Mouse (Mus musculus) right cerebral cortex, postnatal 14 days (tissue): ENCODE measurements at regions not wholly inside any gene's neighbourhood (a gene's known extent, or its start where the extent isn't known, plus 50 kb on each side); places are given as distances from the start of the nearest gene placed in this dataset.
"Not testable (repeated sequence)": the region's sequence is repeated elsewhere in the genome, so short reads cannot be mapped to it uniquely, and the experiment has no call there.

ENCODE experiments used
- DNase-seq: peaks from one replicate; pipeline ENCODE4 v3.0.0; 2022

GRCm38 (mm10) chr12:77086931-77087330 is 124.9 kb upstream of the Max start:
- not testable (repeated sequence) for DNase-seq

DNA sequence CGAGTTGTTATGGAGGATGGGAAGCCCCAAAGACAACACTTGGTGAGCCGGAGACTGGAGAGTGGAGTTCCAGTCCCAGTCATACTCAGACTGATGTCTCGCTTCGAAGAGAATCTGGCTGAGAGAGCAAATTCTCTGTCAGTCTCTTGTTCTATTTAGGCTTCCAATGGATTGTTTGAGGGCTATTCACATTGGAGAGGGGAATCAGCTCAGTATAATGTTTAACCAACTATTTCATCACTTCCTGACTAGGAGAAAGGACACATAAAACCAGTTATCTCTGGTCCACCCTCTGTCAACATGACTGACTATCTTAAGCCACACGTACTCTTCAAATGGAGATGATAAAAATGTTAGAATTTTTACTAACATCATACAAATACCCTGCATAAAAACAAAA is 123.9 kb upstream of the Max start:
- no peak for DNase-seq

GRCm38 (mm10) chr12:77085244-77085643 is 123.2 kb upstream of the Max start:
- DNase-seq = no peak

GRCm38 (mm10) chr12:77084744-77085143 is 122.7 kb upstream of the Max start:
- no peak for DNase-seq

- no peak for DNase-seq
These were observed 122.3 kb upstream of the Max start for GRCm38 (mm10) chr12:77084343-77084742.

GRCm38 (mm10) chr12:77083760-77084159 is 121.8 kb upstream of the Max start:
- DNase-seq = no peak

DNA sequence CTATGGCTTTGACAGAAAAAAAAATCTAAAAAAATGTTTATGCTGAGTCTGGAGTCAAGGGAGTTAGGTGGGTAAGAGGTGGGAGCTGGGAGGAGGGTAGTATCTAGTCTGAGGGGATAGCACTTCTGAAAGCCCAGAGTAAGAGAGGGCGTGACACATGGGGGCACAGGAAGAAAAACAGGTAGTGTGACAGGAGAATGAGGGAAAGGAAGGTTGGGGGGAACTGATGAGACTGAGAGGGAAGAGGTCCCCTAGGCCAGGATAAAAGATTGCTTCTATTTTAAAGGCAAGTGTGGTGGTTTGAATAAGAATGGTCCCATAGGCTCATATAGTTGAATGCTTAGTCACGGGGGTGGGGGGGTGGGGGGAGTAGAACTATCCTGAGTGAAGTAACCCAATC is 119.8 kb upstream of the Max start:
- DNase-seq = no peak

DNA sequence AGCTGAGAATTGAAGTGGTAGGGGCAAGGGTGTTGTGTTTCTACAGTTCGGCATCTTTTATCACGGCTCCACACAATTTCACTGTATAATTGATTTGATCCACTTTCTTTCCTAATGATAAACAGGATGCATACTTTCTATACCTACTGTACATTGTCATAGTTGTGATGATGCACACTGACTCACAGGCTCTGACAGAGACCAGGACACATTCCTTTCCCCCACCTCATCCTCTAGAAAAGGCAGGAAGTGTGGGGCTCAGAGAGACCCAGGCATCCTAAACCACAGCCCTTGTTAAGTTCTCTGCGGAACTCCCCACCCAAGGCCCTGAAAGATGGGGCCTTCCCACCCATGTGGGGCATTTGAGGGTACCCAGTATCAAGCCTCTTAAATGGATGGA is 117.5 kb upstream of the Max start:
- DNase-seq = no peak

DNA sequence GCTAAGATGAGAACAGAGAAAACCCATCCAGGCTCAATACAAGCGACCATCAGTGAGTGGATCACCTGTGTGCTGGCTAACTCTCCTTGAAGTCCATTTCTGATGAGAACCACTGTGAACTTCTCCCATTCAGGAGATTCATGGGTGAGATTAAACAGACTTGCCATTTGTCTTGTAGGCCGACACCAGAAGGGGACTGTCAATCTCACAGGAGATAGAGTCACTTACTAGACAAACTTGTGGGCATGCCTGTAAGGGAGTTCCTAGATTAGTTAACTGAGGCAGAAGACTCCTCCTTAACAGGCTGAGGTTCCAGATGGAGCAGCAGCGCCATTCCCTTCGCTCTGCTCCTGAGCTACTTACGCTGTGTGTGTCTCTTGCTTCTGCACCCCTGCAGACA is 114.7 kb upstream of the Max start:
- DNase-seq = no peak

DNA sequence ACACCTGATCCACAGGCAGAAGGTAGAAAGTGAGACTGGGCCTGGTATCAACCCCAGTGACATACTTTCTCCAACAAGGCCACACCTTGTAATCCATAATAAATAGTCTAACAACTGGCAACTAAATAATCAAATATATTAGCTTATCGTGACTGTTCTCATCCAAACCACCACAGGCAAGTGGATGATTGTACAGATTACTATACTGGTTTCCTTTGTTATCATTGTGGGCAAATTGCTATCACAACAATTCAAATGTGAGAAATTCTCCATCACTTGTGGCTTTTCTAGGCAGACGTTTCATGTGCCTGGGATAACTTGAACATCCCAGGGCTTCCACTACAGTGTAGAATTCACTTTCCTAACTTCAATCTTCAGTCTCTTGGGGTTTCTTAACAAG is 112.6 kb upstream of the Max start:
- DNase-seq = no peak

DNA sequence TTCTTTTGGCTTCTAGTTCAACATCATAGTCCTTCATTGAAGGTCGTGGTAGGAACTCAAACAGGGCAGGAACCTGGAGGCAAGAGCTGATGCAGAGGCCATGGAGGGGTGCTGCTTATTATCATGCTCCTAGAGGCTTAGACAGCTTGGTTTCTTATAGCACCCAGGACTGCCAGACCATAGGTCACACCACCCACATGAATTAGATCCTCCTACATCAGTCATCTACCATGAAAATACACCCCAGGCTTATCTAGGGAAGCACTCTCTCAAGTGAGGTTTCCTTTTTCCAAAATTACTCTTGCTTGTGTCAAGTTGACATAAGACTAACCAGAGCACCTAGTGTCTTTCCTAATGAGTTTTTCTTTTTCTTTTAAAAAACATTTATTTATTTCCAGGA is 109.7 kb upstream of the Max start:
- DNase-seq = no peak

- DNase-seq = no peak
These were observed 105.9 kb upstream of the Max start for GRCm38 (mm10) chr12:77067938-77068337.

- DNase-seq = no peak
These were observed 105.1 kb upstream of the Max start for GRCm38 (mm10) chr12:77067115-77067514.

GRCm38 (mm10) chr12:77065645-77066512 is 103.9 kb upstream of the Max start:
- no peak for DNase-seq

DNA sequence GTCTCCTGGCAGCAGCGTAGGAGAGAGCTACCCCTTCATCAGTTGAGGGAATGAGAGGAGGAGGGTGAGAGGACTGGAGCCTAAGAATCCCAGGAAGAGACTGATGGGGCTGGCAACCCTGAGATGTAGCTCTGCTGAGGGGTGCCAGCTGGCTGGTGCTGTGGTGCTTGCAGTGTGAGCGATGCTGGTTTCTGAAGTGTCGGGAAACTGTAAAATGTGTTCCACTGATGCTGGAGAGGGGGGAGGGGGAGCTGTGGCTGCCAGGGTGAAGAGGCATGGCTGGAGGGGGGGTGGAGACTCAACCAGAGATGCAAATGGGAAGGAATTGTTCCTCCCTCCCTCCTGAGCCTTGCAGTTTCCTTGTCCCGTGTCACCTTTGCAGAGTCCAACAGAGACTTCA is 102.0 kb upstream of the Max start:
- peak; percentile 17 for DNase-seq

DNA sequence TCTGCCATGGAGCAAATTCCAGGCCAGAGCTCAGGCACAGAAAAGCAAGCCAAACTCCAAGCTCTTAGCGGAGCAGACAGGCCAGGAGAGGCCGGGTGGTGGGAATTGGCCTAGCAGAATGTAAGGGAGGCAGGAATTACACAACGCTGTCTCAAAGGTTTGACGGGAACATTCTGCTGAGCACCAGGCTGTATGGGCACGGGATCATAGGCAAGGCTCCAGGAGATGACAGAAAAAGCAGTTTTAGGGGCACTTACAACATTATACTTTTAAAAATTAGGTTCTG is 99.5 kb upstream of the Max start:
- DNase-seq = no peak

GRCm38 (mm10) chr12:77060766-77061561 is 99.0 kb upstream of the Max start:
- no peak for DNase-seq

DNA sequence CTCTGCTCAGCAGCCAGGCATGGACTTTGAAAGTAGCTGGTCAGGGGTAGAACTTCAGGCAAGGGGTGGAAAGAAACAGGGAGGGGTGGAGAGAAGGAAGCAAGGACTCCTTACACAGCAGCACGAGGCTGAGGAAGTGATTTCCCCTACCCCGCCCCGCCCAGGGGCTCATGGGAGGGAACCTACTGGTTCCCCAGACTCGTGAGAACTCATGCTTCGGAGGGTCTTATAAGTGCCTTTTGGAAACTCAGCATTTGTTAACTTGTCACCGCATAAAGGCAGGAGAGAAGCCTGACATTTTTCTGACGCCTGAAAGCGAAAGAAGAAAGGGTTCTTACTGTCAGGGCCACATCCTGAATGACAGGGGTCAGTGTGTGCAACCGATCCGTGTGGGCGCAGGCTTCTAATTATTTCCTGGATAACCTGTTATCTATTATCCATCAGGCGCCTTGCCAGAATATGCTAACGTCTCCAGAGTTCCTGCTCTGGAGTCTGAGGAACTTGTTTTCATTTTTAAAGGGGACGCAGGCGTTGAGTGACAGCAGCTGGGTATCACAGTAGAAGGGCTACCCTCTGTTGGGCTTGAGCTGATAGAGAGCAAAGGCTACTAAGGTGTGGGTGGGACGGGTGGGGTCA is 98.2 kb upstream of the Max start:
- no peak for DNase-seq

DNA sequence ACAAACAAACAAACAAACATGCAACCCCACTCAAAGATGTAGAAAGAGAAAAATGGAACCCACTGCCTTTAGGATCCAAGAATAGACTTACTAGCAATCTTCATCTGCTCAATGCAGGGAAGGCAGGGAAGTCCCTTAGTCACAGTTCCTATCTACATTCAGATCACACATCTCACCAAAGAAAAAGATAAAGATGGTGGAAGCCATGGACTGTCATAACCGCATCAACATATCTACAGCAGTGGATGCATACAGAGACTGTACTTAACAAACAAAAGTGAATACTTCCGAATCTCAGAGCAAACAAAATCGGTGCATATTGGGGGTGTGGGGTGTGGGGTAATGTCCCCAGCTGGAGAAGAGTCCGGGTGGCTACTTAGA is 97.7 kb upstream of the Max start:
- DNase-seq = no peak

DNA sequence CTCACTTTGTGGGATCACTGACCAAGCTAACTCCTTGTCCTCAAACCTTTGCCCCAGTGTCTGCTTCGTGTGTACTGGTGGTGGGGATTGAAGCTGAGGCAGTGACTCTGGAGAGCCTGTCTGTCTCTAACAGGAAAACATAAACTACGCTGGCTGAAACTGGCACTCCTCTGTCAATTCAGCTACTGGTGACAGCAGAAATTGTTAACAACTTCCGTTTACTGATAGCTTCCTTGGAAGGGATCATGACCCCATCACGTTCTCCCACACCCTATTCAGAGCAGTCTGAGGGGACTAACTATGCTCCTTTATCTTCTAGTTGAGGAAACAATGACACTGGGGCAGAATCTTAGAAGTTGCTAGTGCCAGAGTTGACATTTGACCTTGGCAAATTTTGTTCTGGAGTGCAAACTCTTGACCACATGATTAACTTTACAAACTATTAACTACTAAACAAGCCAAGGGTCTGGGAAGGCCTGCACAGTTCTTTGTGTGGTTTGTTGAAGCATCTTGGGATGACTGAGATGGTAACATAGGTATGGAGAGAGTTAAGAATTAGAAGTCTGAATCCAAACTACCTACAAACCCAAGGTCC is 96.7 kb upstream of the Max start:
- DNase-seq = no peak

GRCm38 (mm10) chr12:77056748-77057370 is 94.9 kb upstream of the Max start:
- no peak for DNase-seq

- no peak for DNase-seq
These were observed 92.7 kb upstream of the Max start for GRCm38 (mm10) chr12:77054700-77055099.

DNA sequence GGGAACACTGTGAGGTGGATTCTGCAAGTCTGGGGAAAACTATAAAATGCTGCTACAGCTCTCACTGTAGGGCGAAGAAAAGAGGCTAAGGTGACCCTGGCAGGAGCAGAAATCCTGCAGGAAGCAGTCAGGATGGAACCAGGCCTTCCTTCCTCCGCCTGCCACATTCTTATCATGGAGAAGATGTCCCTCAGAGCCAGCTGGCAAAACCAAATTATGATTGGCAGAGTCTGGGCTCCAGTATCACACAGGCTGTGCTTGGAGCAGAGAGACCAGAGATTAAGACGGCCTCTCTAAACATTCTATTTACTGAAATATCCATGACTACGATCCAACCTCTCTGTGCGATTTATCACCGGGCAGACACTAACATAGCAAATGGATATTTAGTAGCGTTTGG is 92.2 kb upstream of the Max start:
- no peak for DNase-seq
